Mouse (Mus musculus) embryonic facial prominence, embryonic 12.5 days (tissue): ENCODE results near the gene Fanca. TPM values are rescaled to one million over a fixed set of nuclear protein-coding genes. Genes with fewer than 3 reads are reported as not detected.
A peak's percentile ranks its signal among the peaks of the same experiment; 100 is the strongest.
"Not testable (repeated sequence)": the region's sequence is repeated elsewhere in the genome, so short reads cannot be mapped to it uniquely, and the experiment has no call there.

Source experiments
- ATAC-seq: fragments of 200-750 bp; cut with Nextera tagmentation; 2 replicates; pipeline ENCODE4 v1.8.0; 2017; ENCODE audit not compliant: insufficient number of reproducible peaks, insufficient read depth, low FRiP score, low TSS enrichment
- H3K27ac ChIP-seq: fragments of 300-500 bp; sonication (generic); 2 replicates; pipeline ENCODE4 v1.5.1; 2016; ENCODE audit warnings: mild to moderate bottlenecking
- H3K27me3 ChIP-seq: fragments of 300-500 bp; sonication (generic); 2 replicates; pipeline ENCODE4 v1.6.1; 2016; ENCODE audit warnings: mild to moderate bottlenecking, moderate library complexity
- H3K36me3 ChIP-seq: fragments of 300-500 bp; sonication (generic); 2 replicates; pipeline ENCODE4 v1.6.1; 2016; ENCODE audit warnings: mild to moderate bottlenecking
- H3K4me1 ChIP-seq: fragments of 300-500 bp; sonication (generic); 2 replicates; pipeline ENCODE4 v1.6.1; 2016
- H3K4me2 ChIP-seq: fragments of 300-500 bp; sonication (generic); replicated peaks from 2 replicates; pipeline ENCODE4 v1.6.1; 2016; ENCODE audit warnings: mild to moderate bottlenecking, moderate library complexity
- H3K4me3 ChIP-seq: fragments of 300-500 bp; sonication (generic); 2 replicates; pipeline ENCODE4 v1.5.1; 2016; ENCODE audit warnings: mild to moderate bottlenecking
- H3K9ac ChIP-seq: fragments of 300-500 bp; sonication (generic); 2 replicates; pipeline ENCODE4 v1.6.1; 2016; ENCODE audit warnings: mild to moderate bottlenecking, moderate library complexity
- H3K9me3 ChIP-seq: fragments of 300-500 bp; sonication (generic); 2 replicates; pipeline ENCODE4 v1.6.1; 2016; ENCODE audit warnings: mild to moderate bottlenecking, moderate library complexity
- WGBS: fragments of 180-500 bp; shearing (Covaris S2); methylation state at CpG from one replicate; pipeline ENCODE4 v1.1.7; 2016; 5-methylcytosine and 5-hydroxymethylcytosine counted together
- polyA plus RNA-seq: library from polyadenylated mRNA; unstranded; fragments of >200 nt; fragmentation: Nextera tagmentation; extraction: Ambion mirVana; gene quantifications from 2 replicates; pipeline ENCODE4 v1.2.1, GENCODE M21; 2016

The Fanca gene
- polyA plus RNA-seq, 1 experiment from 2014 or later = 34.0 TPM

DNA sequence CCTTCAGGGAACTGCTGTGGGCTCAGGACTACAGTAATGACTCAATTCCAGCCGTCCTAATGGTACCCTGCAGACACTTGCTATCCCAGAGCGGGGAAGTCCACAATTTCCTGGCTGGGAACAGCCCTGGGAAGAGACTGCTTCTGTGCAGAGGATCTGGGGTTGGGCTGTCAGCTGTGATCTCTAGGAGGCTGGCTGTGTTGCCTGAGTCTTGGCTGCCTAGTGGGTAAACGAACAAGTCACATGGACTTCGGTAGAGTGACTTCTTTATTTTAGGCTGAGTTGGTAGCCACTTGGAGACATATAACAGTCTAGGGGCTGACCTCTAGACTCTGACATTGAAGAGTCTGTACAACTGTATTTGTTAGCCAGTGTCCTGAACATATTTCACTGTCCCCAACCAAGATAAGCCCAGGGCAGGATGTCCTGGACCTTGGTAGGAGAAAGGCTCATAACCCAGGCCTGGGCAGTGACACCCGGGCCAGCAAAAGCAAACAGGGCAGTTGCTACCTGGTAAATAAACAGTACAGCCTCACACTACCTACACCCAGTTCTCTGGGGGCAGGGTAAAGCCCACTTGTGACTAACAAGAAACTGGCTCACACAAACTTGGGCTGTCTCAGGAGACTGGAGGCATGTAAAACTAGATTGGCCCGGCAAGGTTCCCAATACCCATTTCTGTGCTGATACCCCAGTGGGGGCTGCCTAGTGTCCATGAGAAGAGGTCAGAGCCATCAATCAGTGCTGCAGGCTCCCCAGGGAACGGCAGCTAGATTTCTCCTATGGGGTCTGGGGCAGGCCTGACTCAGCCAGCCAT lies 76.1 kb downstream of the Fanca start:
- H3K36me3 ChIP-seq = peaks cover 55% of the 10 kb centered on the region
- H3K4me2 ChIP-seq = no peak overlapping the region
- H3K9me3 ChIP-seq = no peaks in the 10 kb centered on the region
- no peak overlapping the region for H3K27ac ChIP-seq
- H3K27me3 ChIP-seq = no peaks in the 10 kb centered on the region
- H3K4me3 ChIP-seq = no peak overlapping the region
- 0 out of 2 replicates have a peak, but pooled peaks have one; percentile 28 for ATAC-seq
- H3K4me1 ChIP-seq = no peaks in the 10 kb centered on the region
- WGBS = 86% methylated on average over 7 of the region's 7 CpGs
- no peak overlapping the region for H3K9ac ChIP-seq

DNA sequence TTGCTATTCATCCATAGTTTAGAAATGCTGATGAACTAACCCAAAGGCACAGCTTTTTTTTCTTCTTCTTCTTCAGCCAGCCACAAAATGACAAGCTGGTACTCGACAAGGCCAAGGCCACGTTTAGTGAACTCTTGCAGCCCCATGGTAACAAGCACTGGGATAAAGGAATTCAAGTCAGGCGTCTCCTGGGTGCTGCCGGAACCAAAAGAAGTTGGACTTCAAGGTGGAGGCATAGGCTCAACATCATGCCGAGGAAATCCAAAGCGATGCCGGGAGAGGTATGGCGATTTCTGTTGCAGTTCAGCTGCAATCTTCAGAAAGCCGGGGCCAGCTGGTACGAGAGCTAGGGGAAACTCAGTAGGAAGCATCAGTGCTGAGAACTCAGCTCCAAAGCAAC lies 79.0 kb downstream of the Fanca start:
- 90% methylated on average over 10 of the region's 10 CpGs for WGBS
- ATAC-seq = no peak
- Histone ChIP-seq H3K36me3 (peaks cover 26% of the 10 kb centered on the region), H3K27me3 (peaks cover 18% of the 10 kb centered on the region), H3K9me3 (no peaks in the 10 kb centered on the region), H3K27ac (no peak overlapping the region), H3K4me1 (peaks cover 15% of the 10 kb centered on the region), H3K4me3 (no peak overlapping the region), H3K9ac (no peak overlapping the region), H3K4me2 (no peak overlapping the region)

DNA sequence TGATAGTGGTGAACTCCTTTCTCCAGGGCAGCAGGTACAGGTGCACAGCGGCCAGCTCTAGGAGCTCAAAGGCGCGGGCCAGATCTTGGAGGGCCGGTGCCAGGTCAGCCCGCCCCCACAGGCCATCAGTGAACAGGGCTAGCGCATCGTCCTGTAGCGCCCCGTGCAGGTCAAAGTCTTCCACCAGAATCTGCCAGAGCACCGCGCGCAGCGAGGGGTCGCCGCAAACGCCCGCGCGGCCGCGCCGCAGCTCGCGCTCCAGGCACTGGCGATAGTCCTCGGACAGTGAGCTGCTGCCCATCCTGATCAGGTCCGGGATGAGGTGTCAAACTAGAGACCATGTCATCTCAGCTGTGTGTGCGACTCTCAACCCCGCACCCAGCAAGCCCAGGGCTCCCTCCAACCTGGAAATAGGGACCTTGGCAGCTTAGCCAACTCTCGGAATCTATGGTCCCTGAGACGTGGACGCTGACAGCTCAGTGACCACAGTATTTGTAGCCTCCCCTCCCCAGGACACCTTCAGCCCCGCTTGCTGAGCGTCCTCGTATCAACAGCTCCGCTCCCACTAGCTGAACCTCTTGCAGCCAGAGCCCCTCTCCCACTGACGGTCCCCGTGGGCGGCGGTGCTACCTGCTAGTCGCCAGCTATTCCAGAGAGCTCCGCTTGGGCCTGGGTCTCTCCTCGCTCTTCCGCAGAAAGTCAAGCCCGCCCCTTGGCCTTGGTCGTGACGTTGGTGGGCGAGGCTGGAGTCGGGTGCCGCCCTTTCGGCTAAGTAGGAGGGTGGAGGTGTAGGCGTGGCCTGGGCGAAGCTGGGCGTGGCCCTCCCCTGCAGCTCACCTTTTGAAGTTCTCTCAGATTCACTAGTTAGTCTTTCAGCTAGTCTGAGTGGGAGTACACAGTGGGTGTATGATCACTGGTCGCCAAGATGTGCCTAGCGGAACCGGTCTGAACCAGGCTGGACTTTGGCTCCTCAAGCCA lies 82.6 kb downstream of the Fanca start, which contains the start of gene Spata2l:
Gene Spata2l, minus strand, starts transcription at position 714 of the 978 bp plus-strand sequence.
- peak within 1 kb of the TSS; percentile 88 for H3K4me2 ChIP-seq
- no peaks in the 10 kb centered on the region; the same call in 1 of the 2 replicates for H3K36me3 ChIP-seq
- 2% methylated on average over 57 of the region's 57 CpGs for WGBS
- peak within 1 kb of the TSS; percentile 49 for H3K9ac ChIP-seq
- peaks cover 40% of the 10 kb centered on the region for H3K27me3 ChIP-seq
- H3K4me3 ChIP-seq = peak within 1 kb of the TSS; percentile 45
- no peak within 1 kb of the TSS for H3K27ac ChIP-seq
- no peaks in the 10 kb centered on the region for H3K9me3 ChIP-seq
- H3K4me1 ChIP-seq = peaks cover 15% of the 10 kb centered on the region
- ATAC-seq = peak; percentile 70

DNA sequence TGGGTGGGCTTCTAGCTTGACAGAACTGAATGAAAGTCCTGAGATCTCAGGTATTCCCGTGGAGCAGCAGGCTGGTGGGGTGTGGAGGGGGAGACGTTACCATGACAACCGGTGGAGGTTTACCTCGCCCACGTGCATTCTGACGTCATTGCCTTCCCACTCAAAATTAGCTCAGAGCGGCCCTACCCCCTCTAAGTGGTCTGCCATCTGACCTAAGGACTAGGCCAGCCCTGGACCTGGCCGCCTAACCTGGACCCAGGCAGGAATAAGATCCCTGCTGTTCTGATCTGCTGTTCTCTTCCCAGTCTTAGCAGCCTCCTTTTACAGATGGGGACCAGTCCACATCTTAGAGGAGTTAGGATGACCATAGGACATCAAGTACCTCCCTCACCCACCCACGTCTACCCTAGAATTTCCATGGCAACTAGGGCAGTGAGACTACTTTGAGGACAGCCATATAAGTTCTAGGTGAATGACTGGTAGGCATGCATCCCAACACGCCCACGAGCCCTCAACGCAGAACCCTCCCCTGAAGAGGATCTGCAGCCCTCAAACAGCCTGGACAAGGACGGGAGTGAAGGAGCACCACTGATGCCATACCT lies 83.4 kb downstream of the Fanca start:
- WGBS = 31% methylated on average over 13 of the region's 13 CpGs
- peaks cover 40% of the 10 kb centered on the region for H3K27me3 ChIP-seq

DNA sequence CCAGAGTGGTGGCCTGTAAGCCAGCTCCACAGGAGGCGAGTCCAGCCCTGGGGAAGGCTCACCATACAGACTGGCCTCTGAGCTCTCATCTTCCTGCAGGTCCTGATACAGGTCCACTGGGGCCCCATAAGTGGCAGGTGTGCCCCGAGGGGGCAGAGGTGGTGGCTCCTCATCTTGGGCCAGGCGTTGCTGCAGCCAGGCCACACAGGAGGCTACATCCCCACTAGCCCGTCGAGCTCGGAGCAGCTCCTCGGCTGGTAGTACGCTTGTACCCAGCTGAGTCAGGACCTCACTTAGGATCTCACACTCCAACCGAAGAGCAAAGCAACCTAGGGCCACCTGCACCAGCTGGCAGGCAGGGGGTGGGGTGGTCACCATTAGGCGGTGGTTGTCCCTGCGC lies 84.6 kb downstream of the Fanca start:
- no peaks in the 10 kb centered on the region for H3K9me3 ChIP-seq
- no peak for ATAC-seq
- 74% methylated on average over 11 of the region's 11 CpGs for WGBS
- no peak overlapping the region for H3K4me3 ChIP-seq
- no peak overlapping the region for H3K27ac ChIP-seq
- H3K27me3 ChIP-seq = peaks cover 40% of the 10 kb centered on the region
- peaks cover 10% of the 10 kb centered on the region for H3K36me3 ChIP-seq
- no peak overlapping the region for H3K9ac ChIP-seq
- H3K4me2 ChIP-seq = no peak overlapping the region
- peaks cover 15% of the 10 kb centered on the region for H3K4me1 ChIP-seq

More for the DNA sequence above, 83.4 kb downstream of the Fanca start:
- Histone ChIP-seq H3K4me3 (peak overlapping the region; percentile 45), H3K9me3 (no peaks in the 10 kb centered on the region), H3K4me1 (peaks cover 15% of the 10 kb centered on the region), H3K4me2 (peak overlapping the region; percentile 88), H3K27ac (no peak overlapping the region), H3K9ac (peak overlapping the region; percentile 49; the same call in 1 of the 2 replicates), H3K36me3 (peaks cover 1% of the 10 kb centered on the region; the same call in 1 of the 2 replicates)
- ATAC-seq = no peak

DNA sequence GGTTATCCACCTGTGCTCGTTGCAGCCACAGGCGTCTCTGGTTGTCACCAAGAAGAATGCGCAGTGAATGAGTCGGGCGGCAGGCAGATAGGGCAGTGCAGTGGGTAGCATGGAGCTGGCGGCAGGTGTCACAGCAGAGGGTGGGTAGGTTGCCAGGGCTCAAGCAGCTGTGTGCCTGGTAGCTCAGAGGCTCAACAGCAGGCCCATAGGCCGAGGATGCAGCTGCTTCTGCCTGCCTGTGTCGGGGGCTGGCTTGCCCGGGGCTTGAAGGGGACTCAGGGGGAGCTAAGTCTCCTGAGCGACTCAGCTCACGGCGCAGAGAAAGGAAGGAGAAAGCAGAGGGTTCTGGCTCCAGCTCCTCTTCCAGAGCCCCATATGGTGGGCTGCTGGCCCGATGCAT lies 85.1 kb downstream of the Fanca start:
- Histone ChIP-seq H3K4me2 (no peak overlapping the region), H3K36me3 (peaks cover 15% of the 10 kb centered on the region), H3K27ac (no peak overlapping the region), H3K4me3 (no peak overlapping the region), H3K27me3 (peaks cover 40% of the 10 kb centered on the region), H3K4me1 (peaks cover 15% of the 10 kb centered on the region), H3K9me3 (no peaks in the 10 kb centered on the region), H3K9ac (no peak overlapping the region)
- ATAC-seq = no peak
- 58% methylated on average over 13 of the region's 13 CpGs for whole genome bisulfite sequencing

DNA sequence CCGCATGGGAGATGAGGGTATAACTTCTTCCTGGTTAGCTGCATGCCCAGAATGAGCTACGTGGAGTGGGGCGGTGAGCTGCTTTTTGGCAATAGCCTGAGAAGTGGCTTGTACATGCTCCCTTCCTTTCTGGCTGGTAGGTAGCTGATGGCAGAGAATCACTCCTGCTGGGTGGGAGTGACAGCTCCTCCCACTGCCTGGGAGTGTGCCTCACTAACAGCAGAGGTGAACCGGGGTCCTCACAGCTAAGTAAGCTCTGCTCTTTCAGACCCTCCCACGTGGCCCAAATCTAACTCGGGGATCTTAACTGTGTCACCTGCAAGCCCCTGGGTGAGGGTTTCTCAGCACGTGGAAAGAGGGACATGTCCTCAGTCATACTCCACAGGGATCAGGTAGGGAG lies 85.8 kb downstream of the Fanca start:
- Histone ChIP-seq H3K36me3 (peaks cover 22% of the 10 kb centered on the region), H3K4me1 (peaks cover 15% of the 10 kb centered on the region), H3K27ac (no peak overlapping the region), H3K4me3 (no peak overlapping the region), H3K9me3 (no peaks in the 10 kb centered on the region), H3K4me2 (no peak overlapping the region), H3K27me3 (peaks cover 40% of the 10 kb centered on the region), H3K9ac (no peak overlapping the region)
- ATAC-seq = no peak
- WGBS = 48% methylated on average over 7 of the region's 7 CpGs

DNA sequence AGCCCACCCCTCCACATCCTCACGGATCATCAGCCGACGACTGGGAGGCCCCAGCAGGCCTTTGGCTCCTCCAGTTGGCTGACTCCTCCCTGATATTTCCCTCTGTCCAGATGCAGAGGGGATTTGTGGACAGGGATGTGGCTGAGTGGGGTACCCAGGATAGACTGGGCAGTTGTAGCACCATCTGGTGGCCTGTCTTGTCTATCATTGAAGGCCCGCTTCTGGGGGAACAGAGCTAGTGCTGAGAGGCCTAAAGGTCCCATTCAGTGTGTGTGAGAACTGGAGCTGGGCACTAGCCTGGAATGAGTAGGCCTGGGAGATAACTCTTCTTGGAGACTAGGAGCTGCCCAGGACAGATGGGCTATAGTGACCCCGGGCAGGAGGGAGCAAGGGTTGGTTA lies 86.6 kb downstream of the Fanca start:
- H3K9ac ChIP-seq = no peak overlapping the region; the same call in 1 of the 2 replicates
- H3K27me3 ChIP-seq = peaks cover 40% of the 10 kb centered on the region
- H3K27ac ChIP-seq = no peak overlapping the region
- peaks cover 30% of the 10 kb centered on the region for H3K36me3 ChIP-seq
- ATAC-seq = no peak
- H3K4me3 ChIP-seq = no peak overlapping the region
- H3K4me1 ChIP-seq = peaks cover 15% of the 10 kb centered on the region
- H3K9me3 ChIP-seq = no peaks in the 10 kb centered on the region
- no peak overlapping the region for H3K4me2 ChIP-seq
- WGBS = 59% methylated on average over 5 of the region's 5 CpGs

DNA sequence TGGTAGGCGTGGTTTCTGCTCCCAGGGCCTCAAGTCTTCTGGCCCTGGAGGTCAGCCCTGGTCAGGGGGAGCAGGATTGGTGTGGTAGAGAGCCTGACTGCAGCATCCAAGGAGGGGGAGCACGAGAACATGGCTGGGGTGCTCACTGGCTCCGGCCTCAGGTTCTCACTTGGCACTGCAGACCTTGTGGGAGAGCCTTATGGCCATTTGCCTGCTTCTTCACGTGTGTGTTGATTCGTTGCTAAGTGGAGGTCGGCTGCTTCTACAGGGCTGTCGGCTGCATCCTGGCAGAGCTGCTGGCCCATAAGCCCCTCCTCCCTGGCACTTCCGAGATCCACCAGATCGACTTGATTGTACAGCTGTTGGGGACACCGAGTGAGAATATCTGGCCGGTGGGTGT lies 88.0 kb downstream of the Fanca start:
- Histone ChIP-seq H3K4me1 (peaks cover 13% of the 10 kb centered on the region), H3K36me3 (peaks cover 31% of the 10 kb centered on the region), H3K27me3 (peaks cover 29% of the 10 kb centered on the region)
- not testable (repeated sequence) for ATAC-seq, H3K4me2 ChIP-seq, H3K27ac ChIP-seq, H3K9ac ChIP-seq, H3K9me3 ChIP-seq, H3K4me3 ChIP-seq
- WGBS = 79% methylated on average over 11 of the region's 11 CpGs

DNA sequence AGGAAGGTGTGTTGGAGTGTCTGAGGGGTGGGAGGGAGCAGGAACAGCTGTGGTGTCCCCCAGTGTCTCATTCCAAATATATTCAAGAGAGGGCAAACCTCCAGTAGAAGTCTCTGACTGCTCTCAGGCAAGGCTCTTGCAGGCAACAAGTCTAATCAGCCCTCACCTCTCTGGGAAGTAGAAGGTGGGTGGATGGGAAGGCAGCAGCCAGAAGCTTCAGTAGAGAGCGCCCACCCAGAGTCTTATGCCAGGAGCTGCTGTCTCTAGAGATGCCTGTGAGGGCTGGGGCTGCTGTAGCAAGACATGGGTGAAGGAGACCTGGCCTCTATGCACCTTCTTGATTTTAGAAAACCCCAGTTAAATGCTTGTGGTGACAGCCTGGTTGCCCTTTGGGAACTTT lies 90.0 kb downstream of the Fanca start:
- no peak overlapping the region for H3K4me2 ChIP-seq
- H3K4me3 ChIP-seq = no peak overlapping the region
- H3K9ac ChIP-seq = no peak overlapping the region
- 100% methylated on average over 1 of the region's 1 CpGs for WGBS
- H3K27me3 ChIP-seq = peaks cover 12% of the 10 kb centered on the region
- H3K36me3 ChIP-seq = peaks cover 31% of the 10 kb centered on the region
- H3K4me1 ChIP-seq = peaks cover 14% of the 10 kb centered on the region
- no peaks in the 10 kb centered on the region for H3K9me3 ChIP-seq
- no peak overlapping the region for H3K27ac ChIP-seq
- no peak for ATAC-seq
